Mouse (Mus musculus) myocyte (in vitro differentiated cells): ENCODE measurements around the gene Ankrd40.

Experiments used
- CEBPB ChIP-seq: IDR thresholded peaks from 2 replicates; pipeline ENCODE4 v1.6.1; 2011; ENCODE audit warnings: mild to moderate bottlenecking, moderate library complexity; ENCODE audit not compliant: poor library complexity, insufficient read depth, severe bottlenecking
- E2F4 ChIP-seq: IDR thresholded peaks from one replicate; pipeline ENCODE4 v1.6.1; 2011; ENCODE audit warnings: mild to moderate bottlenecking, control low read depth, moderate library complexity; ENCODE audit not compliant: insufficient read depth
- MAX ChIP-seq: IDR thresholded peaks from one replicate; pipeline ENCODE4 v1.6.1; 2011; ENCODE audit warnings: low read depth, mild to moderate bottlenecking, control low read depth
- MYOD1 ChIP-seq, 3 experiments: IDR thresholded peaks; one replicate each; pipeline ENCODE4 v1.6.1; 2011; ENCODE audit warnings: control low read depth in 2 of 3, low read depth in 2 of 3, mild to moderate bottlenecking in 2 of 3, moderate library complexity in 1 of 3; ENCODE audit not compliant: insufficient read length in 2 of 3, control insufficient read depth in 1 of 3
- MYOG ChIP-seq, 3 experiments: IDR thresholded peaks; one replicate each; pipeline ENCODE4 v1.6.1; 2011; ENCODE audit warnings: control low read depth in 2 of 3, low read depth in 2 of 3, mild to moderate bottlenecking in 2 of 3; ENCODE audit not compliant: insufficient read length in 2 of 3, control insufficient read depth in 1 of 3, insufficient read depth in 1 of 3
- POLR2A ChIP-seq: IDR thresholded peaks from one replicate; pipeline ENCODE4 v1.6.1; 2011; ENCODE audit warnings: low read depth, mild to moderate bottlenecking, control low read depth, moderate library complexity; ENCODE audit not compliant: insufficient read length
- POLR2AphosphoS2 ChIP-seq: IDR thresholded peaks from one replicate; pipeline ENCODE4 v1.6.1; 2011; ENCODE audit warnings: low read depth, control low read depth; ENCODE audit not compliant: insufficient read length
- REST ChIP-seq: IDR thresholded peaks from one replicate; pipeline ENCODE4 v1.6.1; 2011; ENCODE audit warnings: mild to moderate bottlenecking, control low read depth, moderate library complexity; ENCODE audit not compliant: insufficient read depth, insufficient read length
- SRF ChIP-seq: IDR thresholded peaks from one replicate; pipeline ENCODE4 v1.6.1; 2011; ENCODE audit warnings: low read depth; ENCODE audit not compliant: control insufficient read depth, insufficient read length
- TCF12 ChIP-seq: IDR thresholded peaks from one replicate; pipeline ENCODE4 v1.6.1; 2011; ENCODE audit warnings: mild to moderate bottlenecking, control low read depth; ENCODE audit not compliant: poor library complexity, insufficient read depth, severe bottlenecking

GRCm38 (mm10) chr11:94314098-94314652 is 13.6 kb upstream of the Ankrd40 start:
- TF ChIP-seq TCF12 (no peak), POLR2A (no peak), REST (no peak), MYOG (IDR thresholded peaks at IDR 0.05; ENCODE audit: control insufficient read depth in 1 of 3, insufficient read depth in 1 of 3, insufficient read length in 2 of 3, low read depth in 2 of 3) (no peak), MAX (no peak), CEBPB (no peak), POLR2AphosphoS2 (no peak), MYOD1 (IDR thresholded peaks at IDR 0.05; ENCODE audit: control insufficient read depth in 1 of 3, insufficient read length in 2 of 3, low read depth in 2 of 3) (no peak), E2F4 (no peak), SRF (no peak)
